Mouse (Mus musculus) liver, embryonic 13.5 days (tissue): ENCODE results near the gene Vps37b. TPM values are rescaled to one million over a fixed set of nuclear protein-coding genes. Genes with fewer than 3 reads are reported as not detected.
A peak's percentile ranks its signal among the peaks of the same experiment; 100 is the strongest.

Experiments
- ATAC-seq: fragments of 200-750 bp; cut with Nextera tagmentation; 2 replicates; pipeline ENCODE4 v1.8.0; 2017; ENCODE audit warnings: low read depth, mild to moderate bottlenecking, moderate number of reproducible peaks, moderate library complexity
- DNase-seq: peaks from one replicate; pipeline ENCODE4 v3.0.0; 2022
- H3K27ac ChIP-seq: fragments of 300-500 bp; sonication (generic); 2 replicates; pipeline ENCODE4 v1.5.1; 2015; ENCODE audit warnings: moderate library complexity, mild to moderate bottlenecking, inconsistent platforms
- H3K27me3 ChIP-seq: fragments of 300-500 bp; sonication (generic); 2 replicates; pipeline ENCODE4 v1.6.1; 2015; ENCODE audit warnings: mild to moderate bottlenecking, inconsistent platforms
- H3K36me3 ChIP-seq: fragments of 300-500 bp; sonication (generic); 2 replicates; pipeline ENCODE4 v1.6.1; 2015; ENCODE audit warnings: mild to moderate bottlenecking, inconsistent platforms
- H3K4me1 ChIP-seq: fragments of 300-500 bp; sonication (generic); replicated peaks from 2 replicates; pipeline ENCODE4 v1.6.1; 2015; ENCODE audit warnings: inconsistent platforms
- H3K4me2 ChIP-seq: fragments of 300-500 bp; sonication (generic); 2 replicates; pipeline ENCODE4 v1.6.1; 2015; ENCODE audit warnings: inconsistent platforms, mild to moderate bottlenecking, moderate library complexity
- H3K4me3 ChIP-seq: fragments of 300-500 bp; sonication (generic); replicated peaks from 2 replicates; pipeline ENCODE4 v1.5.1; 2015; ENCODE audit warnings: mild to moderate bottlenecking, inconsistent platforms
- H3K9ac ChIP-seq: fragments of 300-500 bp; sonication (generic); 2 replicates; pipeline ENCODE4 v1.6.1; 2015; ENCODE audit warnings: mild to moderate bottlenecking, inconsistent platforms
- H3K9me3 ChIP-seq: fragments of 300-500 bp; sonication (generic); replicated peaks from 2 replicates; pipeline ENCODE4 v1.6.1; 2016; ENCODE audit warnings: inconsistent platforms
- WGBS: fragments of 180-500 bp; shearing (Covaris S2); methylation state at CpG from one replicate; pipeline ENCODE4 v1.1.7; 2015; ENCODE audit not compliant: insufficient replicate concordance; 5-methylcytosine and 5-hydroxymethylcytosine counted together
- polyA plus RNA-seq: library from polyadenylated mRNA; unstranded; fragments of >200 nt; fragmentation: Nextera tagmentation; extraction: Ambion mirVana; gene quantifications from 2 replicates; pipeline ENCODE4 v1.2.1, GENCODE M21; 2015

The Vps37b gene
- polyA plus RNA-seq, 1 experiment from 2014 or later = 16.1 TPM

- whole genome bisulfite sequencing = 33% methylated on average over 8 of the region's 8 CpGs
- peaks cover 55% of the 10 kb centered on the region for H3K36me3 ChIP-seq
- H3K4me2 ChIP-seq = peak overlapping the region; percentile 64
- peak; percentile 65 for DNase-seq
- peak; percentile 80 for ATAC-seq
- peak overlapping the region; percentile 35 for H3K4me3 ChIP-seq
- H3K9me3 ChIP-seq = no peaks in the 10 kb centered on the region
- peak overlapping the region; percentile 86 for H3K27ac ChIP-seq
- H3K4me1 ChIP-seq = peaks cover 62% of the 10 kb centered on the region
- H3K9ac ChIP-seq = peak overlapping the region; percentile 57
- no peaks in the 10 kb centered on the region for H3K27me3 ChIP-seq
Observed at GRCm38 (mm10) chr5:124010077-124010476, 22.0 kb downstream of the Vps37b start.

- peaks cover 50% of the 10 kb centered on the region for H3K4me1 ChIP-seq
- no peak overlapping the region for H3K9ac ChIP-seq
- no peak overlapping the region for H3K27ac ChIP-seq
- WGBS = 89% methylated on average over 17 of the region's 17 CpGs
- no peaks in the 10 kb centered on the region for H3K9me3 ChIP-seq
- no peaks in the 10 kb centered on the region for H3K27me3 ChIP-seq
- peaks cover 81% of the 10 kb centered on the region for H3K36me3 ChIP-seq
- DNase-seq (no peak), ATAC-seq (no peak)
- no peak overlapping the region for H3K4me2 ChIP-seq
- H3K4me3 ChIP-seq = no peak overlapping the region
Observed at GRCm38 (mm10) chr5:124006891-124007491, 25.1 kb downstream of the Vps37b start.

DNA sequence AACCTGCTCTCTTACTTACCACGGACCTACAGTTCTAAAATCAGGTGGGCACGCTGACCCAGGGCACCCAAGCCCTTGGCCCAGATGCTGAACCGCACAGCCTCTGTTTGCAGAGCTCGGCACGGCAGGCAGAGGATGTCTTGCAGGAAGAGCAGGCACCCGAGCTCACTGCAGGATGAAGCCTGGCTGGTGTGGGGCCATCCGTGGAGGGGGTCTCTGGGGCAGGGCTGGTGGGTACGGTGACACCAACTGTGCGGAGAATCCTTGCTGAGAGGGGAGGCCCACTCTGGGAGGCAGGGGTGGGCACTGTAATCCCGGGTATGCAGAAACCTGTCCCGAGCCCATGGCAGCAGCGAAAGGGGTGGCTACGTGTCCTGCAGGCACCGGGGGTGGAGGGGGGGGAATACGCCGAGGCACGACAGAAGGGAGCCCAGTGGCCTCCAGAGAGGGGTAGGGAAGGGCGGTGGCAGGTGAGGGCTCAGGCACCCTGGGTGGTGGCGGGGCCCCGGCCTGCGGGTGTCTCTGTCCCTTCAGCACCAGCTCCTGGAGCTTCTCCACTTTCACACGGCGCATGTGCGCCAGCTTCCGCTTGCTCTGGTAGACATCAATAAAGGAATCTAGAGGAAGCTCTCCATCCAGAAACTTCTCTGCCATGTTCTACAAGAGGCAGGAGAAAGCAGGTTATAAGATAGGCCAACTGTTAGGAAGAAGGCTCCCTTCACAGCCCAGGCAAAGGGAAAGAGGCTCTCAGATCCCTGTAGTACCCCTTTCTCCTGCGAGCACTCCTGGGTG is 25.8 kb downstream of the Vps37b start:
- Histone ChIP-seq H3K4me2 (no peak overlapping the region), H3K27me3 (no peaks in the 10 kb centered on the region), H3K9ac (no peak overlapping the region), H3K36me3 (peaks cover 86% of the 10 kb centered on the region), H3K4me1 (peaks cover 43% of the 10 kb centered on the region), H3K4me3 (no peak overlapping the region), H3K27ac (no peak overlapping the region), H3K9me3 (no peaks in the 10 kb centered on the region)
- 82% methylated on average over 26 of the region's 26 CpGs for WGBS
- DNase-seq (no peak), ATAC-seq (no peak)

DNA sequence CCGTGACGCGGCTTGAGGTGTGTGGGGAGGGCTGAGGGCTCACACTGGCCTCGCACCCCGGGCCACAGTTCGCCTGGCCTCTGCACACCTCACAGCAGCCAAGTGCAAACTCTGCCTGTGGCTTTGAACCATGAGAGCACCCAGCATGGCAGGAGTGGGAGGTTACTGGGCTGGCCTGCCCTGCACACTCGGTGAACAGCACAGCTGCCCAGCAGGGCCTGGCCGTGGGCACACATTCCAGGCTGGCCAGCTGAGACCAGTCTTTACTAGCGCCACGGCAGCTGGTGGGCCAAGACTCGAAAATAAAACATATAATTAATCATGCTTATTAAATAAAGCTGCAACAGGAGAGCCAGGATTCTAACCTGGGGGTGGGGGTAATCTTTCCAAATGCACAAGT is 26.5 kb downstream of the Vps37b start:
- no peak overlapping the region for H3K4me2 ChIP-seq
- no peak overlapping the region for H3K27ac ChIP-seq
- 82% methylated on average over 11 of the region's 11 CpGs for WGBS
- no peak overlapping the region for H3K4me3 ChIP-seq
- no peak overlapping the region for H3K9ac ChIP-seq
- DNase-seq = no peak
- H3K36me3 ChIP-seq = peaks cover 86% of the 10 kb centered on the region
- H3K9me3 ChIP-seq = no peaks in the 10 kb centered on the region
- H3K27me3 ChIP-seq = no peaks in the 10 kb centered on the region
- ATAC-seq = no peak
- H3K4me1 ChIP-seq = peaks cover 41% of the 10 kb centered on the region

DNA sequence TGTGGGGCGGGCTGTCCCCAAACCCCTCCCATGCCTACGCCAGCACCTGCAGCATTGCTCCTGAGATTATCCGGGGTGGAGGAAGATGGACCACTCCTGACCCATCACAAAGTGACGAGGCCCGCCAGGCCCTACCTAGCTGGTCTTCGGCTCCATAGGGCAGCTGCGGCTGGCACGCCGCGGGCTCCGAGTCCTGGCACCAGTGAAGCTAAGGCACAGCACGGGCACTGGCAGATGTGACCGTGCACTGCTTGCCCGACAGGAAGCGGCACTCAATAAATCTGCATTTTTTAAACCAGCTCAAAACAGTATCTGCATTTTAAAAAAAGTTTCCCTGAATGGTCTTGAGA is 26.9 kb downstream of the Vps37b start:
- Histone ChIP-seq H3K27me3 (no peaks in the 10 kb centered on the region), H3K9ac (no peak overlapping the region), H3K4me3 (no peak overlapping the region), H3K9me3 (no peaks in the 10 kb centered on the region), H3K4me1 (peaks cover 36% of the 10 kb centered on the region), H3K27ac (no peak overlapping the region), H3K4me2 (no peak overlapping the region), H3K36me3 (peaks cover 86% of the 10 kb centered on the region)
- 91% methylated on average over 15 of the region's 15 CpGs for WGBS
- ATAC-seq (no peak), DNase-seq (no peak)

DNA sequence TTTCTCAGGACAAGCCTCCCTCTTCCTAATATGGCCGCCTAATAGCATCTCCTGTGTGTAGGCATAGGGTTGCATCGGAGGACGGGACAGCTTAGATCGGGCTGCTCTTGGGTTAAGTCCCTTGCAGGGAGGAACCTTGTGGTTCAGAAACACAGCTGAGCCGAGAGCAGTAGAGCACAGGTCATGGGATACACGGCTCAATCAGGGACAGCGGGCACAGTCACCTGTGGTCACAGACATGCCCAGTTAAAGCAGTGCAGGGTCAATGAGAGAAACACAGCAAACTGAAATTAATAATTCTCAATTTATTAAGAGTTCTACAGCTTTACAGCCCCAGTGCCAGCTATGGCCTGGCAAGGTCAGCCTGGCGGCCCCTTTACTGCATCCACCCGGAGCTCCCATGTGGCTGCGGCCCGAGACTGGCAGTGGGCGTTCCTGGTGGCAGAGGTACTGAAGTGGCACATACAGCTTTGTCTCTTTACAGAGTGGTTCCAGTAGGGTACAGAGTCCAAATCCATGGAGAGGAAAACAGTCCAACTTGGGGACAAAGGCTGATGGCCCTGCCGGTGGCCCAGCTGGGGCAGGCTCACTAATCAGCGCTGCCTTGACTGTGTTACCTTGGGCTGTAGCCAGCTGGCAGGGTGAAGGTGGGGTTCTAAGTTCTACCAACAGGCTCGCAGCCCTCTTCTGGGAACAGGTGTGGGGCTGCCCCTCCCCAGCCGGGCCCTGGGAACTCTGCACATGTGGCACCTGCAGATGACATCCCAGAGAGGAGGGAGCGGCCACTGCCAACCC is 27.5 kb downstream of the Vps37b start:
- DNase-seq (no peak), ATAC-seq (peak; percentile 29)
- H3K27ac ChIP-seq = peak overlapping the region; percentile 15; the same call in 1 of the 2 replicates
- 82% methylated on average over 17 of the region's 17 CpGs for WGBS
- H3K4me2 ChIP-seq = no peak overlapping the region
- H3K4me3 ChIP-seq = no peak overlapping the region
- peaks cover 86% of the 10 kb centered on the region for H3K36me3 ChIP-seq
- H3K9ac ChIP-seq = no peak overlapping the region
- H3K4me1 ChIP-seq = peaks cover 31% of the 10 kb centered on the region
- H3K27me3 ChIP-seq = no peaks in the 10 kb centered on the region
- no peaks in the 10 kb centered on the region for H3K9me3 ChIP-seq

DNA sequence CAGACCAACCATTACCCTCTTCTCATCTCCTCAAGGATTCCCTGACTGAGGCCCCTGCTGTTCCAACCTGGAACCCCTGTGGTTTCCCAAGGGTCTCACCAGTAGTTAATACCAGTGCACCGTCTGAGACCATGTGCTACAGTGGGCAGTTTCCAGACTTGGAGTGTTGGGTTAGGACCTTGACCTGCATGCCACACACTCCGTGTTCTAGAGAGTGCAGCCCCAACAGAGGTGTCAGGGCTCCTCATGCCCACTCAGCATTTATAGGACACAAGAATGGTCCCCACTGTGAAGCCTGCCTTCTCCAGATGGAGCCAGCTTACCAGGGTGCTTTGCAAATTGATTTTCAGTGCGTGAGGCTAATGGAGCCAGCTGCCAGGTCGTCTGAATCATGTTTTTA is 28.7 kb downstream of the Vps37b start:
- H3K9ac ChIP-seq = no peak overlapping the region
- ATAC-seq (no peak), DNase-seq (no peak)
- peak overlapping the region; percentile 24; the same call in 1 of the 2 replicates for H3K27ac ChIP-seq
- peaks cover 29% of the 10 kb centered on the region for H3K4me1 ChIP-seq
- no peak overlapping the region for H3K4me2 ChIP-seq
- H3K4me3 ChIP-seq = no peak overlapping the region
- H3K27me3 ChIP-seq = no peaks in the 10 kb centered on the region
- H3K36me3 ChIP-seq = peaks cover 79% of the 10 kb centered on the region
- no peaks in the 10 kb centered on the region for H3K9me3 ChIP-seq
- WGBS = 70% methylated on average over 4 of the region's 4 CpGs

DNA sequence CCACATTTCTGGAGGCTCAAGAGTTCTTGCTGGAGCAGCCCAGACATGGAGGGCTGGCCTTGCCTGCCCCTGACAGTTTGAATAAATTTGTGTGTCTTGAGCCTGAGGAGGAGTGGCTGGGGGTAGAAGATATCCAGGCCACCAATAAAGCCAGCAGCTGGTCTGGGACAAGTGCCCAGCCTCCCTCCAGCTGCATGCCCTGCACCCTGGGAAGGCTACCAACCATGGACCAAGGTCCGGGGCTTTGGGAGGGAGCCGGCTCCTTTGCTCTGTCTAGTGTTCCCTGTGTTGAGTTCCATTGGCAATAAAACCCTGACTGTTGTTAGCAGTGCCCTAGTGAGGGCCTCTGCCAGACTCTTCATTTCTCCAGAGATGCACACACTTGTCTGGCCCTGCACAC is 29.2 kb downstream of the Vps37b start:
- H3K4me1 ChIP-seq = peaks cover 34% of the 10 kb centered on the region
- DNase-seq (no peak), ATAC-seq (no peak)
- no peak overlapping the region for H3K4me2 ChIP-seq
- H3K36me3 ChIP-seq = peaks cover 74% of the 10 kb centered on the region
- no peaks in the 10 kb centered on the region for H3K27me3 ChIP-seq
- peak overlapping the region; percentile 24 for H3K27ac ChIP-seq
- no peaks in the 10 kb centered on the region for H3K9me3 ChIP-seq
- H3K9ac ChIP-seq = no peak overlapping the region
- 82% methylated on average over 2 of the region's 2 CpGs for WGBS
- H3K4me3 ChIP-seq = no peak overlapping the region

DNA sequence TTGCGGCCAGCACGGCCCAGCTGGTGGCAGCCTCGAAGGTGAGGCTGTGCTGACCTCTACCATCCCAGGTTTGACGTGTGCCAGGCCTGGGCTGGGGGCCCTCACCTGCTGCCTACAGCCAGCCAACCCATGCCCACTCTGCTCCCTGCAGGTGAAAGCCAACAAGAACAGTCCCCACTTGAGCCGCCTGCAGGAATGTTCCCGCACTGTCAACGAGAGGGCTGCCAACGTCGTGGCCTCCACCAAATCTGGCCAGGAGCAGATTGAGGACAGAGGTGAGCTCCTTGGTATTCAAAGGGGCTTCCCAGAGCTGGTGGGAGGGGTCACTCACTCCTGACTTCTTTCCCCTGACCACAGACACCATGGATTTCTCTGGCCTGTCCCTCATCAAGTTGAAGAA is 30.8 kb downstream of the Vps37b start:
- H3K36me3 ChIP-seq = peaks cover 73% of the 10 kb centered on the region
- H3K9ac ChIP-seq = no peak overlapping the region
- no peak overlapping the region for H3K4me3 ChIP-seq
- DNase-seq = no peak
- H3K9me3 ChIP-seq = no peaks in the 10 kb centered on the region
- 0 out of 2 replicates have a peak, but pooled peaks have one; percentile 3 for ATAC-seq
- 47% methylated on average over 9 of the region's 9 CpGs for WGBS
- H3K27ac ChIP-seq = peak overlapping the region; percentile 14; the same call in 1 of the 2 replicates
- no peak overlapping the region for H3K4me2 ChIP-seq
- no peaks in the 10 kb centered on the region for H3K27me3 ChIP-seq
- H3K4me1 ChIP-seq = peaks cover 40% of the 10 kb centered on the region

GRCm38 (mm10) chr5:124000824-124001223 is 31.2 kb downstream of the Vps37b start:
- peaks cover 73% of the 10 kb centered on the region for H3K36me3 ChIP-seq
- H3K27ac ChIP-seq = 0 out of 2 replicates have a peak overlapping the region, but pooled peaks have one; percentile 14
- H3K9ac ChIP-seq = no peak overlapping the region
- DNase-seq (peak; percentile 79), ATAC-seq (peak; percentile 60)
- H3K4me3 ChIP-seq = no peak overlapping the region
- H3K4me2 ChIP-seq = no peak overlapping the region
- no peaks in the 10 kb centered on the region for H3K27me3 ChIP-seq
- H3K9me3 ChIP-seq = no peaks in the 10 kb centered on the region
- peaks cover 40% of the 10 kb centered on the region for H3K4me1 ChIP-seq
- 13% methylated on average over 7 of the region's 7 CpGs for WGBS

GRCm38 (mm10) chr5:123998370-123998769 is 33.7 kb downstream of the Vps37b start:
- ATAC-seq (peak; percentile 26; the same call in 1 of the 2 replicates), DNase-seq (no peak)

More at GRCm38 (mm10) chr5:123998370-123998769, 33.7 kb downstream of the Vps37b start:
- Histone ChIP-seq H3K27me3 (no peaks in the 10 kb centered on the region), H3K9me3 (no peaks in the 10 kb centered on the region), H3K36me3 (peaks cover 54% of the 10 kb centered on the region), H3K4me3 (no peak overlapping the region), H3K9ac (no peak overlapping the region), H3K4me2 (no peak overlapping the region), H3K27ac (no peak overlapping the region), H3K4me1 (peaks cover 39% of the 10 kb centered on the region)
- 29% methylated on average over 10 of the region's 10 CpGs for WGBS
